Mouse (Mus musculus): Measurements from ENCODE around the gene Mrpl53.

The Mrpl53 gene

GRCm38 (mm10) chr6:83111510-83112136 is 2.8 kb downstream of the Mrpl53 start:
- ChIA-PET CTCF (interaction anchor here in 1 of 4 experiments (0.7 kb wide), 1 partner anchor 160 kb away, joined by 5 read pairs; no protein-coding TSS in a partner anchor), POLR2A (interaction anchor here in 3 of 4 experiments (0.7 to 4.0 kb wide), 8 partner anchors 9 to 15 kb away, joined by 3 to 16 read pairs (median 4); partner anchors contain the start of genes Ccdc142 (in 2 of the 3), Gm42688 (in 2 of the 3), Ino80b (in 1 of the 3) and Wbp1 (in 1 of the 3))

GRCm38 (mm10) chr6:83115011-83115671 is 6.3 kb downstream of the Mrpl53 start, which contains the start of gene Mogs:
Mogs (plus strand) TSS chr6:83115496.
- ChIA-PET CTCF (interaction anchor here in 1 of 4 experiments (0.6 to 0.7 kb wide), 2 partner anchors 12 to 55 kb away, joined by 3 to 4 read pairs; no protein-coding TSS in a partner anchor), POLR2A (interaction anchor here in 3 of 4 experiments (0.6 to 6.4 kb wide), 13 partner anchors 7 to 197 kb away, joined by 3 to 41 read pairs (median 3); partner anchors contain the start of genes Ccdc142 (in 1 of the 3), Gm42688 (in 1 of the 3) and Mrpl53 (in 1 of the 3))

GRCm38 (mm10) chr6:83115682-83116372 is 7.0 kb downstream of the Mrpl53 start:
- ChIA-PET POLR2A (interaction anchor here in 1 of 4 experiments (0.8 to 6.4 kb wide), 4 partner anchors 7 to 61 kb away, joined by 3 to 41 read pairs (median 3); partner anchors contain the start of genes Aup1, Htra2 and Mrpl53), CTCF (interaction anchor here in 1 of 4 experiments (0.7 kb wide), 1 partner anchor 54 kb away, joined by 3 read pairs; no protein-coding TSS in a partner anchor)

GRCm38 (mm10) chr6:83116373-83117164 is 7.7 kb downstream of the Mrpl53 start:
- CTCF ChIA-PET = interaction anchor here in 1 of 4 experiments (1.1 kb wide), 1 partner anchor 15 kb away, joined by 3 read pairs; the partner anchor contains the start of genes Ccdc142 and Gm42688
- POLR2A ChIA-PET = interaction anchor here in 3 of 4 experiments (0.8 to 8.8 kb wide), 9 partner anchors 8 to 62 kb away, joined by 3 to 75 read pairs (median 3); partner anchors contain the start of genes 1700003E16Rik (in 1 of the 3), Aup1 (in 1 of the 3), Htra2 (in 1 of the 3) and Mrpl53 (in 1 of the 3)

- ChIA-PET POLR2A (interaction anchor here (0.6 to 8.8 kb wide), 8 partner anchors 9 to 63 kb away, joined by 3 to 75 read pairs (median 5); partner anchors contain the start of genes 1700003E16Rik (in 1 of the 4), Aup1 (in 1 of the 4), Htra2 (in 1 of the 4) and Mrpl53 (in 1 of the 4)), CTCF (interaction anchor here in 1 of 4 experiments (1.1 to 1.6 kb wide), 2 partner anchors 9 to 16 kb away, joined by 3 to 5 read pairs; partner anchors contain the start of genes Ccdc142 and Gm42688)
These were observed 8.3 kb downstream of the Mrpl53 start for GRCm38 (mm10) chr6:83117165-83117438.

GRCm38 (mm10) chr6:83117616-83118015 is 8.8 kb downstream of the Mrpl53 start:
- ChIA-PET CTCF (interaction anchor here in 1 of 4 experiments (1.0 to 1.6 kb wide), 3 partner anchors 10 to 45 kb away, joined by 3 to 5 read pairs (median 4); partner anchors contain the start of genes Ccdc142 and Gm42688), POLR2A (interaction anchor here (0.6 to 8.8 kb wide), 14 partner anchors 9 to 63 kb away, joined by 3 to 75 read pairs (median 5); partner anchors contain the start of genes 1700003E16Rik (in 1 of the 4), Aup1 (in 1 of the 4), Ccdc142 (in 1 of the 4) and Dctn1 (in 1 of the 4))

GRCm38 (mm10) chr6:83118369-83118768 is 9.5 kb downstream of the Mrpl53 start:
- POLR2A ChIA-PET = interaction anchor here in 3 of 4 experiments (0.6 to 8.8 kb wide), 18 partner anchors 8 to 73 kb away, joined by 3 to 75 read pairs (median 4); partner anchors contain the start of genes Ccdc142 (in 2 of the 3), Gm42688 (in 2 of the 3), Pcgf1 (in 2 of the 3) and Rtkn (in 2 of the 3)
- CTCF ChIA-PET = interaction anchor here in 1 of 4 experiments (1.0 to 1.6 kb wide), 2 partner anchors 11 to 44 kb away, joined by 4 to 5 read pairs; no protein-coding TSS in a partner anchor

- ChIA-PET POLR2A (interaction anchor here (0.8 to 8.8 kb wide), 25 partner anchors 9 to 158 kb away, joined by 3 to 75 read pairs (median 4); partner anchors contain the start of genes Ccdc142 (in 3 of the 4), Gm42688 (in 3 of the 4), Pcgf1 (in 2 of the 4) and Rtkn (in 2 of the 4)), CTCF (interaction anchor here in 1 of 4 experiments (0.6 to 1.6 kb wide), 2 partner anchors 8 to 11 kb away, joined by 3 to 5 read pairs; no protein-coding TSS in a partner anchor)
These were observed 10.2 kb downstream of the Mrpl53 start for GRCm38 (mm10) chr6:83118825-83119733.

GRCm38 (mm10) chr6:83119734-83120051 is 10.9 kb downstream of the Mrpl53 start:
- ChIA-PET POLR2A (interaction anchor here (0.8 to 8.8 kb wide), 17 partner anchors 11 to 158 kb away, joined by 3 to 75 read pairs (median 5); partner anchors contain the start of genes Ccdc142 (in 4 of the 4), Gm42688 (in 4 of the 4), Rtkn (in 2 of the 4) and Mrpl53 (in 1 of the 4)), CTCF (interaction anchor here in 1 of 4 experiments (1.2 to 2.0 kb wide), 2 partner anchors 43 to 85 kb away, joined by 3 to 6 read pairs; partner anchors contain the start of gene Loxl3)

GRCm38 (mm10) chr6:83120930-83121862 is 12.4 kb downstream of the Mrpl53 start, which contains the start of gene Wbp1:
Wbp1 (minus strand) TSS chr6:83121559.
- POLR2A ChIA-PET = interaction anchor here (0.5 to 8.8 kb wide), 87 partner anchors 9 to 626 kb away, joined by 3 to 75 read pairs (median 5); partner anchors contain the start of genes Rtkn (in 4 of the 4), 1700003E16Rik (in 3 of the 4), Ccdc142 (in 3 of the 4) and Gm42688 (in 3 of the 4)
- CTCF ChIA-PET = interaction anchor here (0.6 to 2.1 kb wide), 26 partner anchors 11 to 894 kb away, joined by 3 to 15 read pairs (median 5); partner anchors contain the start of genes Ccdc142 (in 3 of the 4), Gm42688 (in 3 of the 4), 1700003E16Rik (in 1 of the 4) and Dctn1 (in 1 of the 4)

- CTCF ChIA-PET = interaction anchor here (0.8 to 2.1 kb wide), 21 partner anchors 13 to 157 kb away, joined by 3 to 15 read pairs (median 5); partner anchors contain the start of genes Ccdc142 (in 2 of the 4), Gm42688 (in 2 of the 4), 1700003E16Rik (in 1 of the 4) and Dctn1 (in 1 of the 4)
- POLR2A ChIA-PET = interaction anchor here (0.6 to 8.8 kb wide), 77 partner anchors 9 to 433 kb away, joined by 3 to 75 read pairs (median 5); partner anchors contain the start of genes Rtkn (in 4 of the 4), Ccdc142 (in 3 of the 4), Gm42688 (in 3 of the 4) and Mob1a (in 3 of the 4)
These were observed 13.2 kb downstream of the Mrpl53 start for GRCm38 (mm10) chr6:83121863-83122710.

- CTCF ChIA-PET = interaction anchor here in 1 of 4 experiments (0.9 to 1.4 kb wide), 3 partner anchors 12 to 40 kb away, joined by 3 to 4 read pairs (median 3); partner anchors contain the start of genes Ccdc142, Gm42688 and Rtkn
These were observed 14.1 kb downstream of the Mrpl53 start for GRCm38 (mm10) chr6:83122961-83123360.

More at GRCm38 (mm10) chr6:83122961-83123360, 14.1 kb downstream of the Mrpl53 start:
- POLR2A ChIA-PET = interaction anchor here in 2 of 4 experiments (0.8 to 8.8 kb wide), 13 partner anchors 10 to 52 kb away, joined by 3 to 75 read pairs (median 11); partner anchors contain the start of genes Ccdc142 (in 2 of the 2), Gm42688 (in 2 of the 2), Rtkn (in 2 of the 2) and Mrpl53 (in 1 of the 2)

Measured in embryonic stem cell, embryonic (primary cell).